Mouse (Mus musculus): Measurements from ENCODE around the gene Gm5751.
"Not testable (repeated sequence)": the region's sequence is repeated elsewhere in the genome, so short reads cannot be mapped to it uniquely, and the experiment has no call there.

Gene Gm5751

DNA sequence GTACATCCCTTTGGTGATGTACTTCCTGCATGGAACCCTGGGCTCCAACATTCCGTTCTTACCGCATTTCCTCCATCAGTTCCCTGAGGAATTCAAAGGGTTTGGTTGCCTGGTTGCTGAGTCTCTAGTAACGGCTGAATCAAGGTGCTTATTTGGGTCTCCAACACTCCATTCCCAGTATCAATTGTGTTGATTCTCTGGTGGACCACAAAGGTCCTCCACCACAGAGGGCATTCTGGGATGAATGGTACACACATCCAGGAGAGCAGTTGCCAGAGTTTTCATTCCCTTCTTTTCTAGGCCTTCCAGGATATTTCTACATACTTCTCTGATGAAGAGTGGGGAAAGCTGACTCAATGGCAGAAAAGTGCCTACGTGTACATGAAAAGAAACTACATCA is at the start of gene Gm5751:
Gene Gm5751, plus strand, starts transcription at position 301 of the 400 bp plus-strand sequence.
- not testable (repeated sequence) for DNase-seq

DNA sequence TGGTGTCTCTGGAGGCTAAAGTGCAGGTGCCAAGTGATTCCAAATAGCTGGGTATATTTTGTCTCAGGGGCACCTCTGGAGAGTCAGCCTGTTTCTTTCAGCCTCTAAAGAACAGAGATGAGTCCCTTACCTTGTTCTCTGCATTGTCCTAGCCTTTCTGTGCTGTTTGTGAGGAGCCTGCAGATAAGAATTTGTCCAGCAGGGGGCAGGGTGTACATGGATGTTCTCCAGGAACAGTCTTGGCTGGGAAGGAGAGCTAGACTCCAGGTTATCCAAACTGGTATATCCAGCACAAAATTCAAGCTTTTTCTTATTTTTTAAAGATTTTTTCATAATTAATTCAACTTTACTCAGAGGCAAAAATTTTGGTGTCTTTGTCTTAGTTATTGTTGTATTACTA is 42.0 kb upstream of the Gm5751 start:
- peak; percentile 7 to 62 for DNase-seq

- no peak for DNase-seq
Measured at GRCm38 (mm10) chrX:8843694-8844093, 30.4 kb upstream of the Gm5751 start, which contains the start of gene Gm6592. Gene Gm6592, plus strand, starts transcription at chrX:8843994.

DNA sequence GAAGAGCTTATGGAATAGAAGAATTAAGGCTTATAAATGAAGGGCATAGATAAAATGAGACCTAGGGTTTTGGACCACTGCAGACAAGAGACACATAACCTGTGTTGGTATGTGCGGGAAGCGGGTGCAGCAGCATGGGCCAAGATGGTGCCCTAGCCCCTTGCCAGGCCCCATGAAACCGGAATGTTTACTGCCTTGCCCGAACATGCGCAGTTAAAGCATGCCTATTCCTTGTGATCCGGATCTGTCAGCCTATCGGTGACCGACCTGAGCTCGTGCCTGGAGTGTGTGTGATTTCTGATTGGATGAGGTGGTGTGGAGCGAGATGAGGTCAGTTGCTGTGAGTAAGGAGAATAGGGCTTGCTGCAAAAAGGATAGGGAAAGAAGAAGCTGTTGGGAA is 21.6 kb upstream of the Gm5751 start:
- no peak for DNase-seq

DNA sequence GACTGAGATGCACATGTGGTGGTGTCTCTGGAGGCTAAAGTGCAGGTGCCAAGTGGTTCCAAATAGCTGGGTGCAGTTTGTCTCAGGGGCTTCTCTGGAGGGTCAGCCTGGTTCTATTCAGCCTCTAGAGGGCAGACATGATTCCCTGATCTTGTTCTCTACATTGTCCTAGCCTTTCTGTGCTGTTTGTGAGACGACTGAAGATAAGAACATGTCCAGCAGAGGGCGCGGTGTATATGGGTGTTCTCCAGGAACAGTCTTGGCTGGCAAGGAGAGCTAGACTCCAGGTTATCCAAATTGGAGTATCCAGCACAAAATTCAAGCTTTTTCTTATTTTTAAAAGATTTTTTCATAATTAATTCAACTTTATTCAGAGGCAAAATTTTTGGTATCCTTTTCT is 9.7 kb upstream of the Gm5751 start:
- peak; percentile 46 to 83 for DNase-seq

DNA sequence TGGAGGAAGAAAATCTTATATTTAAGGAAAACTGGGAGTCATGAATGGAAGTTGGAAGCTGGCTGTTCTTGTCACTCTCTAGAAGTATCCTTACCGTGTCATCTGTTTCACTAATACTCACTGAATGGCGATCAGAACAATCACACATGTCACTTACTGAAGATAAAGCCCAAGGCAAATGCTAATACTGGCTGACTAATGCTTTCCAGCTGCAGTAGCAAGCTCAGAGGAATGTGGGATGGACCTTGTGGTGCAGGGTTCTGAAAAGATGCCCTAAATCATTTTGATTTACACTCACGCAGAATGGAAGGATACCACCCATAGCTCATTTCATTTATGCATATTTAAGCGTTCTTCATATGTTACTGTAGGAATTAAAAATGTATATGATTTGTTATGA is 10.3 kb downstream of the Gm5751 start:
- DNase-seq = no peak

DNA sequence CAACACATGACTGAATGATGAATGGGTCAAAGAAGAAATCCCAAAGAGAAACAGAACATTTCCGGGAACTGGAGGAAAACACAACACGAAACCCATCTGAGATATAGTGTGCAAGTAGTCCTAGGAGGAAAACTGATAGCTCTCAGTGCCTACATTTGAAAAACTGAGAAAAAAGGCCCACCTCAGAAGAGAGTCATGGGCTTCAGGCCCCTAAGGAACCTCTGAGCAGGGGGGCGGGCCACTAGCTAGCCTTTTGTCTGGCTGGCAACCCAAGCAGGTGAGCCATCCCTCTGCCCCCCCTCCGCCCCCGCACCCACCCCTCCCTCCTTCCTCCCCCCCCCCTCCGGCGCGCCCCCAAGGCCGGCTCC is 17.9 kb downstream of the Gm5751 start:
- DNase-seq = no peak

DNA sequence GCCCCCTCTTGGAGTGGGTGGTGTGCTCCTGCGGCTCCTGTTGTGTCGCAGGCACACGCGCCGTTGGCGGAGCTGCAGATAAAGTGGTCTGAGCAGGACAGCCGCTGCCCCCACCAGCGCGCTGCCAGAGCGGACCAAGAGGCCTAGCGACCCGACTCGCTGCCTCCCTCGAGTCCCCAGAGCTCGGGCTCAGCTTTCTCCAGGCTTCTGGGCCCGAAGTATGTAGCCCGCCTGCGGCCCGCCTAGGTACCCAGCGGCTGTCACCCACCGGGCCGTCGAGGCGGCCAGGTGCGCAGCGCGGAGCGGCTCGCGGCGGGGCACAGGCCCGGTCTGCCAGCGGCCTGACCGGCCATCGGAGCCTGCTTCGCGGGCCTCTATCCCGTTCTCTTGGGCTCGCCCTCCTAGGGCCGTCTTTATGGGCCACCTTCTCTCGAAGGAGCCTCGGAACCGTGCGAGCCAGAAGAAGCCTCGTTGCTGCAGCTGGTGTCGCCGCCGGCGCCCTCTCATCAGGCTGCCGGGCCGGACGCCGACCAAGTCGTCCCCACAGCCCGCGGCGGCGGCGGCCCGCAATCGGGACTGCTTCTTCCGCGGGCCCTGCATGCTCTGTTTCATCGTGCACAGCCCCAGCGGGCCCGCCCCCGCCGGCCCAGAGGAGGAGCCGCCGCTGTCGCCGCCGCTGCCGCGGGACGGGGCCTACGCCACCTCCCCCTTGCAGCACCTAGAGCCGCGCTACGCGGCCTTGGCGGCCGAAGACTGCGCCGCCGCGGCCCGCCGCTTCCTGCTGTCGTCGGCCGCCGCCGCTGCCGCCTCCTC is 18.5 kb downstream of the Gm5751 start, which contains the start of gene B630019K06Rik:
Gene B630019K06Rik, plus strand, starts transcription at position 40 of the 813 bp plus-strand sequence.
- DNase-seq = peak; percentile 59 to 62

DNA sequence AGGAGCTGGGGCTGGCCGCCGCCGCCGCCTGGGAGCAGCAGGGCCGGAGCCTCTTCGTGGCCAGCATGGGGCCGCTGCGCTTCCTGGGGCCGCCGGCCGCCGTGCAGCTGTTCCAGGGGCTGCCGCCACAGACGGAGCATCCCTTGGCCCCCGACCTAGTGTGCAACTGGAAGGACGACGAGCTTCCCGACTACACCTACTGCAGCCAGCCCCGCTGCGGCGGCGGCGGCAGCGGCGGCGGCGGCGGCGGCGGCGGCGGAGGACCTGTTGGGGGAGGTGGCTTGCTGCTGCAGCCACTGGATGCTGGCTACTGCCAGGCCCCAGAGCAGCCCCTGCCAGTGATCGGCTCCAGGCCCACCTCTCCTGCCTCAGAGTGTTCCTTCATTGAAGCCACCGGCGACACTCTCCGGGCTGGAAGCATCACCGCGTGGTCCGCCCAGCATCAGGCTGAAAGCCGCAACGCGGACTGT is 19.2 kb downstream of the Gm5751 start:
- no peak for DNase-seq

GRCm38 (mm10) chrX:8900823-8901222 is 26.8 kb downstream of the Gm5751 start:
- DNase-seq = no peak

DNA sequence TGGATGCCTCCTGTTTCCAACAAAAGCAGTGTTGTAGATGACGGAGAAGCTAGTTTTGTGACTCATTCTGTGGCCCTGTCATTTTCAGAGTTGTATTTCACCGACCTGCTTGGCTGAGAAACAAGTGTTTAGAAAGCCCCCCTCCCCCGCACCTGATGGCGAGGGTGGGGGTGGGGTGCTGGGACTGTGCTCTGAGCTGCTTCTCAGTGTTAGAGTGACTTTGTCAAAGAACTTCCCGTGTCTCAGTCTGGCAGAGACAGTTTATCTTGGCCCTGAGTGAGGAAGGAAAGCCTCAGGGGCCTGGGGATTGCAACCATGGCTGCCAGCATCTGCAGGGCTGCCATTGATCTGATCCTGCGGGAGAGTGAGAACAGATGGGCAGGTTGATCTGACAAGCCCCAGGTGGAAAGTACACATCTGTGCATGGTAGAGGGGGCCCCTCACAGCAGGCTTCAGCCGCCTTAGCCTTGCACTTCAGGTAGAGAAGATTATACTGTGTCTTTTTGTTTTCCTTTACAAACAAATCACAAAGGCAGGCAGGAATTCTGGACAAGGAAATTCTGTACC is 27.9 kb downstream of the Gm5751 start:
- no peak for DNase-seq

- no peak for DNase-seq
Measured at GRCm38 (mm10) chrX:8921080-8921479, 47.0 kb downstream of the Gm5751 start.

DNA sequence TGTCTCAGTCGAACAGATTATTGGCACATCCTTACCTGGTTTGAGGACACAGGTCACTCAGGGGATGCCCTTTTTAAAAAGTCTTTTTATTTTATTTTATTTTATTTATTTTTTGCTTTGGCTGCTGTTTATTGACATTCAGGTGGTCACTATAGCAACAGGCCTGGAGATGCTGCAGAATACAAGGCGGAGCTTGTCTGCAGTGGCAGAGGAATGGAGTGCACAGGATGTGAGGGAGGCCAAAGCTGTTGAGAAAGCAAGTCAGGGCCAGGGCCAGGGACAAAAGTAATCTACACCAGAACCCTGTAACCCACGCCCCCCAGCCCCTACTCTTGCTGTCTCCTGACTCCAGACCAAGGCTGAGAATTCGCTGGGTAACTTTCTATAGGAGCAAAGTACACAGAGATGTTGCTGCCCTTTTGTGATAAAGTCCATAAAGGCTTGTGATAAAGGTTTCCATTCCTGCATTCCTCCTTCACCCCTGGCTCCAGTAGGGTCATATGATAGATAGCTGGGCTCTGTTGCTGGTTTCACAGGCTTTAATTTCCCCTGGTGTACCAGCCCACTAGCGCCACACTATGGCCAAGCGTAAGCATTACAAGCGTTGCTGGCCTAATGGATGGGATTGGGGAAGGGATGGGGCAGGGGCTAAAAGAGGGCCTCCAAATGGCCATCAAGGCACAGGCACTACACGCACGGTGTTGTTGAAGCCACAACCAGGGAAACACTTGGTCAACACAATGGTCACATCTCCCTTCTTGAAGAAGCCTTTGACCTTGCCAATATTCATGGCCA is 48.0 kb downstream of the Gm5751 start:
- no peak for DNase-seq

- no peak for DNase-seq
Measured at GRCm38 (mm10) chrX:8927308-8927707, 53.3 kb downstream of the Gm5751 start.
